Mouse (Mus musculus): ENCODE results near the gene Nacc1.

- TF ChIP-seq CTCF (IDR thresholded peaks at IDR 0.05; ENCODE audit: borderline replicate concordance, control insufficient read depth, extremely low read depth, insufficient read depth, low read length, poor library complexity) (no peak), POLR2A (IDR thresholded peaks at IDR 0.05; ENCODE audit: control insufficient read depth, extremely low read depth, insufficient read depth, low read length, poor library complexity) (no peak)
These were observed 19.6 kb downstream of the Nacc1 start for GRCm38 (mm10) chr8:84668081-84668480.

Measured in thymus, adult 2 months (tissue).